Mouse (Mus musculus) liver, postnatal 0 days (tissue): ENCODE data around the gene Nsf. TPM values are rescaled to one million over a fixed set of nuclear protein-coding genes. Genes with fewer than 3 reads are reported as not detected.

Experiments used
- ATAC-seq: fragments of 200-750 bp; cut with Nextera tagmentation; 2 replicates; pipeline ENCODE4 v1.8.0; 2017; ENCODE audit warnings: mild to moderate bottlenecking, moderate library complexity
- DNase-seq: peaks from one replicate; pipeline ENCODE4 v3.0.0-alpha.2; 2016
- H3K27ac ChIP-seq: fragments of 300-500 bp; sonication (generic); 2 replicates; pipeline ENCODE4 v1.5.1; 2014; ENCODE audit warnings: antibody characterized with exemption, moderate library complexity, mild to moderate bottlenecking, low read depth
- H3K27me3 ChIP-seq: fragments of 300-500 bp; sonication (generic); 2 replicates; pipeline ENCODE4 v1.6.1; 2014; ENCODE audit warnings: low read length, control low read depth, mixed read lengths; ENCODE audit not compliant: insufficient read depth
- H3K36me3 ChIP-seq: fragments of 300-500 bp; sonication (generic); replicated peaks from 2 replicates; pipeline ENCODE4 v1.6.1; 2014; ENCODE audit warnings: mild to moderate bottlenecking, control low read depth, low read length, moderate library complexity, mixed read lengths; ENCODE audit not compliant: insufficient read depth
- H3K4me1 ChIP-seq: fragments of 300-500 bp; sonication (generic); 2 replicates; pipeline ENCODE4 v1.6.1; 2014; ENCODE audit warnings: antibody characterized with exemption, mild to moderate bottlenecking, control low read depth; ENCODE audit not compliant: insufficient read depth
- H3K4me2 ChIP-seq: fragments of 300-500 bp; sonication (generic); 2 replicates; pipeline ENCODE4 v1.6.1; 2014; ENCODE audit warnings: low read depth, mild to moderate bottlenecking, low read length, moderate library complexity, mixed read lengths
- H3K4me3 ChIP-seq: fragments of 300-500 bp; sonication (generic); 2 replicates; pipeline ENCODE4 v1.5.1; 2014; ENCODE audit warnings: low read depth, low read length
- H3K9ac ChIP-seq: fragments of 300-500 bp; sonication (generic); replicated peaks from 2 replicates; pipeline ENCODE4 v1.6.1; 2014; ENCODE audit warnings: mild to moderate bottlenecking, moderate library complexity
- H3K9me3 ChIP-seq: fragments of 300-500 bp; sonication (generic); 2 replicates; pipeline ENCODE4 v1.6.1; 2016; ENCODE audit warnings: mild to moderate bottlenecking, control low read depth, low read length, mixed read lengths
- CTCF ChIP-seq: sonication (generic); IDR thresholded peaks from 2 replicates; pipeline ENCODE4 v1.5.1; 2016; ENCODE audit warnings: antibody characterized with exemption, low read depth
- EP300 ChIP-seq: IDR thresholded peaks from 2 replicates; pipeline ENCODE4 v1.6.1; 2016; ENCODE audit warnings: antibody characterized with exemption, low read depth, mild to moderate bottlenecking
- WGBS: fragments of 180-500 bp; shearing (Covaris S2); extraction: QIAGEN DNeasy Blood & Tissue Kit; methylation state at CpG from one replicate; pipeline ENCODE4 v1.1.7; 2014; ENCODE audit not compliant: insufficient replicate concordance; 5-methylcytosine and 5-hydroxymethylcytosine counted together
- polyA plus RNA-seq: library from polyadenylated mRNA; unstranded; fragments of >200 nt; fragmentation: Nextera tagmentation; extraction: Ambion mirVana; gene quantifications from 2 replicates; pipeline ENCODE4 v1.2.1, GENCODE M21; 2015

The Nsf gene
- polyA plus RNA-seq, 1 experiment from 2014 or later, result 16.0 TPM

GRCm38 (mm10) chr11:103922812-103923211 lies 31.0 kb downstream of the Nsf start:
- H3K27ac ChIP-seq, result no peak overlapping the region
- H3K9ac ChIP-seq, result no peak overlapping the region
- H3K36me3 ChIP-seq, result 0 out of 2 replicates have a peak, but pooled peaks cover 2% of the 10 kb centered on the region
- DNase-seq, result no peak
- TF ChIP-seq CTCF (no peak), EP300 (no peak)
- H3K27me3 ChIP-seq, result no peaks in the 10 kb centered on the region
- ATAC-seq, result no peak
- WGBS, result 87% methylated on average over 10 of the region's 10 CpGs
- H3K4me1 ChIP-seq, result no peaks in the 10 kb centered on the region
- H3K9me3 ChIP-seq, result no peaks in the 10 kb centered on the region
- no peak overlapping the region for H3K4me2 ChIP-seq
- H3K4me3 ChIP-seq, result no peak overlapping the region

DNA sequence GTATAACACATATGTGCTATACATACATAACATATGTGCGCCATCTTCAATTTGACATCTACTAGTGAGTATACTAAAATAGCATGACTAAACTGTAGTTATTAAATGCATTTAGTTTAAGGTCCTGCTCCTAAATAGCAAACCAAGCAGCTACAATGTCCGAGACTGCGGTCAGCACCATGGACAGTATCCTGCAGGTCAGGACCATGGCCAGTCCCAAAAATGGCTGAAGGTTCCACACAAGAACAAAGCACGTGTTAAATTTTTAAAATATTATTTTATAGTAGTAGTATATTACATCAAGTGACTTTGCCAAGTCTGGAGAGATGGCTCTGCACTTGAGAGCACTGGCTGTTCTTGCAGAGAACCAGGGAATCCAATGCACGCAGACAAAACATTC lies 33.2 kb downstream of the Nsf start:
- Histone ChIP-seq H3K27ac (no peak overlapping the region), H3K9ac (no peak overlapping the region), H3K4me2 (no peak overlapping the region), H3K36me3 (0 out of 2 replicates have a peak, but pooled peaks cover 6% of the 10 kb centered on the region), H3K4me3 (no peak overlapping the region), H3K9me3 (no peaks in the 10 kb centered on the region), H3K27me3 (no peaks in the 10 kb centered on the region), H3K4me1 (no peaks in the 10 kb centered on the region)
- ATAC-seq (no peak), DNase-seq (peak; percentile 57)
- TF ChIP-seq CTCF (no peak), EP300 (no peak)
- WGBS, result 71% methylated on average over 5 of the region's 5 CpGs

DNA sequence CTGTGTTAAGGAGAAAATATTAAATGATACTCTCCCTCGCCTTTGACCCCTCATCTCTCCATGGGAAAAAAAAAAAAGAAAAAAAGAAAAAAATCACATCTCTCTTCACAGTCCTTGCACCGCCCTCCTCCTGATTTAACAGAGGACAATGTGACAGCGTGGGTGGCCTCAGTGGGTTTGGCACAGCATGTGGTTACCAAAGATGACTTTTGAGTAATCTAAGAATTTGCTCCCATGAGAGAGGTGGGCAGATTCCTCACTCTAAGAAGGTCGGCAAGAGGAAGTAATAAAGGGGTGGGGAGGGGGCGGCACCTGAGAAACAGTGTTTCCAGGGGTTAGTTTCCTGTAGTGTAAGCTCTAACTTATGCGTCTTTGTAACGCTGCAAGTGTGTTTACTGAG lies 37.0 kb downstream of the Nsf start:
- Histone ChIP-seq H3K4me3 (no peak overlapping the region), H3K4me1 (no peaks in the 10 kb centered on the region), H3K36me3 (peaks cover 17% of the 10 kb centered on the region; the same call in 1 of the 2 replicates), H3K9ac (no peak overlapping the region), H3K4me2 (no peak overlapping the region), H3K27me3 (no peaks in the 10 kb centered on the region), H3K27ac (no peak overlapping the region), H3K9me3 (no peaks in the 10 kb centered on the region)
- WGBS, result 81% methylated on average over 7 of the region's 7 CpGs
- ATAC-seq (no peak), DNase-seq (no peak)
- no peak for TF ChIP-seq CTCF
- TF ChIP-seq EP300, result no peak

- Histone ChIP-seq H3K27ac (no peak overlapping the region), H3K27me3 (no peaks in the 10 kb centered on the region), H3K4me1 (no peaks in the 10 kb centered on the region), H3K4me2 (no peak overlapping the region), H3K36me3 (peaks cover 19% of the 10 kb centered on the region; the same call in 1 of the 2 replicates), H3K9me3 (no peaks in the 10 kb centered on the region), H3K9ac (no peak overlapping the region), H3K4me3 (no peak overlapping the region)
- ATAC-seq (peak; percentile 66), DNase-seq (peak; percentile 74)
- TF ChIP-seq EP300, result no peak
- TF ChIP-seq CTCF, result no peak
- 72% methylated on average over 9 of the region's 9 CpGs for WGBS
Measured at GRCm38 (mm10) chr11:103915686-103916085, 38.2 kb downstream of the Nsf start.

DNA sequence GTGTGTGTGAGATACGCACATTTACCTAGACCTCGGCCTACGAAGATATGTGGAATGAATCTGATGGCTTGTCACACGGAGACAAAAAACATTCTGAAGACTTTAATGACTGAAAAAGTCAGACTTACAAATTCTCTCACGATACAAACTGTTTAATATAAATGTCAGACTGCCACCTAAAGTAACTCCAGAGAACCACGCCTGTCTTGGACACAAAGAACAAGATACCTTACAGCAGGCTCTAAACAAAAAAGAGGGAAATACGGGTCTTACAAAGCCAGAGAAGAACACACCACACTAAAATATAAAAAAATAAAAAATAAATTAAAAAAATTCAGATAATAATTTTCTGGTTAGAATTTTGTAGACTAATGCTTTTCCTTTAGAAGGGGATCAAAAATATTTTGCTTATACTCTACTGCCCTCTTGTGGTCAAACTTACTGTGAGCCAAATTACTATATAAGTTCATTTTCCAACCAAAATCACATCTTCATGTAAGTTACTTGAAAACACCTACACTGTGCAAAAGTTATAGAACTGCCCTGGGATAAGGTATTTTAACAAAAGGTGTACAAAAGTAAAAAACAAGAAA lies 42.8 kb downstream of the Nsf start:
- no peak overlapping the region for H3K4me2 ChIP-seq

GRCm38 (mm10) chr11:103910531-103910930 lies 43.3 kb downstream of the Nsf start:
- no peak overlapping the region for H3K4me2 ChIP-seq
- peaks cover 26% of the 10 kb centered on the region for H3K36me3 ChIP-seq
- no peaks in the 10 kb centered on the region for H3K9me3 ChIP-seq
- WGBS, result 92% methylated on average over 11 of the region's 11 CpGs
- no peaks in the 10 kb centered on the region for H3K4me1 ChIP-seq
- ATAC-seq (no peak), DNase-seq (no peak)
- no peak overlapping the region for H3K27ac ChIP-seq
- H3K4me3 ChIP-seq, result no peak overlapping the region
- H3K27me3 ChIP-seq, result no peaks in the 10 kb centered on the region
- TF ChIP-seq EP300 (no peak), CTCF (no peak)
- no peak overlapping the region for H3K9ac ChIP-seq

More for the DNA sequence above, 42.8 kb downstream of the Nsf start:
- 71% methylated on average over 7 of the region's 7 CpGs for WGBS
- no peaks in the 10 kb centered on the region for H3K9me3 ChIP-seq
- DNase-seq, result no peak
- no peaks in the 10 kb centered on the region for H3K27me3 ChIP-seq
- H3K27ac ChIP-seq, result no peak overlapping the region
- H3K36me3 ChIP-seq, result peaks cover 27% of the 10 kb centered on the region
- ATAC-seq, result no peak
- H3K4me3 ChIP-seq, result no peak overlapping the region
- no peak for TF ChIP-seq EP300
- peak; percentile 63 for TF ChIP-seq CTCF
- H3K4me1 ChIP-seq, result no peaks in the 10 kb centered on the region
- no peak overlapping the region for H3K9ac ChIP-seq
